Mouse (Mus musculus) CH12.LX (cell line): ENCODE measurements at regions not wholly inside any gene's neighbourhood (a gene's known extent, or its start where the extent isn't known, plus 50 kb on each side); places are given as distances from the start of the nearest gene placed in this dataset.

Experiments
- CHD1 ChIP-seq: IDR thresholded peaks from 2 replicates; pipeline ENCODE4 v1.6.1; 2012; ENCODE audit warnings: low read depth, low read length, improper control_type of control experiment, inconsistent platforms
- CTCF ChIP-seq, 2 experiments: IDR thresholded peaks in 1 of 2; conservative IDR thresholded peaks in 1 of 2; 2 replicates each; pipeline ENCODE4 v1.5.1; 2011 to 2012; ENCODE audit warnings: low read depth in 2 of 2, low read length in 2 of 2, improper control_type of control experiment in 1 of 2, inconsistent platforms in 1 of 2, mild to moderate bottlenecking in 1 of 2, moderate library complexity in 1 of 2
- EP300 ChIP-seq: IDR thresholded peaks from 2 replicates; pipeline ENCODE4 v1.6.1; 2011; ENCODE audit warnings: low read length, improper control_type of control experiment
- ETS1 ChIP-seq: conservative IDR thresholded peaks from 2 replicates; pipeline ENCODE4 v1.6.1; 2012; ENCODE audit warnings: low read depth, mild to moderate bottlenecking, inconsistent platforms, low read length, improper control_type of control experiment, moderate library complexity
- MAX ChIP-seq: IDR thresholded peaks from 2 replicates; pipeline ENCODE4 v1.6.1; 2011; ENCODE audit warnings: low read length, improper control_type of control experiment
- MEF2A ChIP-seq: IDR thresholded peaks from 2 replicates; pipeline ENCODE4 v1.6.1; 2014; ENCODE audit warnings: low read depth, mild to moderate bottlenecking, inconsistent platforms, low read length, improper control_type of control experiment, borderline replicate concordance
- POLR2A ChIP-seq: IDR thresholded peaks from 2 replicates; pipeline ENCODE4 v1.6.1; 2011; ENCODE audit warnings: low read depth, mild to moderate bottlenecking, improper control_type of control experiment, low read length
- POLR2AphosphoS2 ChIP-seq: IDR thresholded peaks from 2 replicates; pipeline ENCODE4 v1.6.1; 2011; ENCODE audit warnings: low read depth, low read length, improper control_type of control experiment
- SMC3 ChIP-seq: IDR thresholded peaks from 2 replicates; pipeline ENCODE4 v1.6.1; 2011; ENCODE audit warnings: low read depth, low read length, improper control_type of control experiment
- TBP ChIP-seq: conservative IDR thresholded peaks from 2 replicates; pipeline ENCODE4 v1.6.1; 2011; ENCODE audit warnings: low read depth, low read length, improper control_type of control experiment
- USF1 ChIP-seq: IDR thresholded peaks from 2 replicates; pipeline ENCODE4 v1.6.1; 2014; ENCODE audit warnings: low read depth, mild to moderate bottlenecking, inconsistent platforms, low read length, improper control_type of control experiment
- ZKSCAN1 ChIP-seq: IDR thresholded peaks from 2 replicates; pipeline ENCODE4 v1.6.1; 2012; ENCODE audit warnings: low read depth, inconsistent platforms, low read length, improper control_type of control experiment, borderline replicate concordance

- TF ChIP-seq USF1 (no peak), POLR2A (no peak), CTCF (conservative IDR thresholded peaks at IDR 0.05 in 1 of 2, IDR thresholded peaks at IDR 0.05 in 1 of 2; ENCODE audit: low read depth in 2 of 2, low read length in 2 of 2) (no peak), POLR2AphosphoS2 (no peak), EP300 (no peak), ZKSCAN1 (no peak), SMC3 (no peak), MEF2A (no peak), ETS1 (no peak), TBP (no peak), MAX (no peak), CHD1 (no peak)
Observed at GRCm38 (mm10) chr17:79501926-79502325, 109.7 kb upstream of the Rmdn2 start.
